Mouse (Mus musculus) embryonic facial prominence, embryonic 11.5 days (tissue): ENCODE measurements at regions not wholly inside any gene's neighbourhood (a gene's known extent, or its start where the extent isn't known, plus 50 kb on each side); places are given as distances from the start of the nearest gene placed in this dataset.
A peak's percentile ranks its signal among the peaks of the same experiment; 100 is the strongest.

Experiments
- ATAC-seq: fragments of 200-750 bp; cut with Nextera tagmentation; replicated peaks from 2 replicates; pipeline ENCODE4 v1.8.0; 2017; ENCODE audit warnings: low read depth; ENCODE audit not compliant: insufficient number of reproducible peaks, low FRiP score, low TSS enrichment
- DNase-seq: peaks from one replicate; pipeline ENCODE4 v3.0.0-alpha.2; 2015; ENCODE audit warnings: low spot score
- H3K27ac ChIP-seq: fragments of 300-500 bp; sonication (generic); replicated peaks from 2 replicates; pipeline ENCODE4 v1.5.1; 2014; ENCODE audit warnings: mild to moderate bottlenecking, low read depth, low read length, control low read depth
- H3K27me3 ChIP-seq: fragments of 300-500 bp; sonication (generic); 2 replicates; pipeline ENCODE4 v1.6.1; 2014; ENCODE audit warnings: mild to moderate bottlenecking, low read length, moderate library complexity, mixed read lengths; ENCODE audit not compliant: control insufficient read depth, insufficient read depth
- H3K36me3 ChIP-seq: fragments of 300-500 bp; sonication (generic); replicated peaks from 2 replicates; pipeline ENCODE4 v1.6.1; 2014; ENCODE audit warnings: low read depth, mild to moderate bottlenecking, low read length, moderate library complexity, mixed read lengths; ENCODE audit not compliant: control insufficient read depth, insufficient read depth
- H3K4me1 ChIP-seq: fragments of 300-500 bp; sonication (generic); 2 replicates; pipeline ENCODE4 v1.6.1; 2014; ENCODE audit warnings: low read length, mixed read lengths; ENCODE audit not compliant: control insufficient read depth, insufficient read depth
- H3K4me2 ChIP-seq: fragments of 300-500 bp; sonication (generic); 2 replicates; pipeline ENCODE4 v1.6.1; 2014; ENCODE audit warnings: low read depth, mild to moderate bottlenecking, control low read depth, low read length, moderate library complexity
- H3K4me3 ChIP-seq: fragments of 300-500 bp; sonication (generic); 2 replicates; pipeline ENCODE4 v1.5.1; 2014; ENCODE audit warnings: low read depth, low read length, control low read depth
- H3K9ac ChIP-seq: fragments of 300-500 bp; sonication (generic); replicated peaks from 2 replicates; pipeline ENCODE4 v1.6.1; 2014; ENCODE audit warnings: mild to moderate bottlenecking, control low read depth, low read length
- H3K9me3 ChIP-seq: fragments of 300-500 bp; sonication (generic); replicated peaks from 2 replicates; pipeline ENCODE4 v1.6.1; 2016; ENCODE audit warnings: mild to moderate bottlenecking, low read length, inconsistent platforms, mixed read lengths; ENCODE audit not compliant: control insufficient read depth
- WGBS: fragments of 180-500 bp; shearing (Covaris S2); extraction: QIAGEN DNeasy Blood & Tissue Kit; methylation state at CpG from one replicate; pipeline ENCODE4 v1.1.7; 2014; 5-methylcytosine and 5-hydroxymethylcytosine counted together

DNA sequence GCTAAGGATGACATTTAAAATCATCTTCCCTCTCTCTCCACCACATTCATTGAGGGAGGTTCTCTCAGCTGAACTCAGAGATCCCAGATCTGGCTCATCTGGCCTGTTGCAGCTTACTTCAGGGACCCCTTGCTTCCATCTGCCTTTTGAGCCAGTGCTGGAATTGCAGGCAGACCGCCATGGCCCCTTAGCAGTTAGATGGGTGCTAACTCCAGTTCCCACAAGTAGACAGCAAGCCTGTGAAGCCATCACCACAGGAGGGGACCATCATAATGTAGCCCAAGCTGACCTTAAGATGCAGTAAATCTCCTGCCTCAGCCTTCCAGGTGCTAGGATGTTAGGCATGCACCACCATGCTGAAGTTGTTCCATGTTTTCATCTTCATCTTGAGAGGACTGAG, 221.7 kb upstream of the Mphosph6 start:
- no peak for DNase-seq
- no peaks in the 10 kb centered on the region for H3K27me3 ChIP-seq
- no peak overlapping the region for H3K4me2 ChIP-seq
- H3K9ac ChIP-seq = no peak overlapping the region
- no peak overlapping the region for H3K27ac ChIP-seq
- no peak overlapping the region for H3K4me3 ChIP-seq
- no peak for ATAC-seq
- no peaks in the 10 kb centered on the region for H3K4me1 ChIP-seq
- WGBS = 90% methylated on average over 1 of the region's 1 CpGs
- H3K9me3 ChIP-seq = no peaks in the 10 kb centered on the region
- H3K36me3 ChIP-seq = no peaks in the 10 kb centered on the region

GRCm38 (mm10) chr8:118021978-118022377, 220.2 kb upstream of the Mphosph6 start:
- H3K36me3 ChIP-seq = no peaks in the 10 kb centered on the region
- H3K4me3 ChIP-seq = no peak overlapping the region
- no peaks in the 10 kb centered on the region for H3K9me3 ChIP-seq
- 62% methylated on average over 3 of the region's 3 CpGs for WGBS
- ATAC-seq (no peak), DNase-seq (no peak)
- H3K4me2 ChIP-seq = no peak overlapping the region
- no peak overlapping the region for H3K27ac ChIP-seq
- H3K4me1 ChIP-seq = no peaks in the 10 kb centered on the region; the same call in 1 of the 2 replicates
- H3K9ac ChIP-seq = no peak overlapping the region
- H3K27me3 ChIP-seq = no peaks in the 10 kb centered on the region

DNA sequence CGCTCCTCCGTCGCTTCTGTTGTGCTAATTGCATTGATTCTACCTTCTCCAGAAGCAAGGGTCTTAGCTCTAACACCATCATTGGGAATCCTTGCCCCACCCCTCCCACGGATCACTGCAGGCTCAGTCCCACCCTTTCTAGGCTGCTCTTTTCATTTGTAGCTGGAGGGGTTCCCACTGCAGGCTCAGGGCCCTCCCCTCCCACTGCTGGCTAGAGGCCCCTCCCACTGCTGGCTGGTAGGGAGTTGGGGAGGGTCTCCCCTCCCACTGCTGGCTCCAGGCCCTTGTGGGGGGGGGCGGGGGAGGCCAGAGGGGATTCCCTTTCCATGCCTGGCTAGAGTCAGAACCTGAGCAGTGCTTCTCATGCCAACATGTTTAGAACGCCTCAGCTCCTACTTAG, 215.5 kb upstream of the Mphosph6 start:
- Histone ChIP-seq H3K27me3 (no peaks in the 10 kb centered on the region), H3K27ac (no peak overlapping the region)

DNA sequence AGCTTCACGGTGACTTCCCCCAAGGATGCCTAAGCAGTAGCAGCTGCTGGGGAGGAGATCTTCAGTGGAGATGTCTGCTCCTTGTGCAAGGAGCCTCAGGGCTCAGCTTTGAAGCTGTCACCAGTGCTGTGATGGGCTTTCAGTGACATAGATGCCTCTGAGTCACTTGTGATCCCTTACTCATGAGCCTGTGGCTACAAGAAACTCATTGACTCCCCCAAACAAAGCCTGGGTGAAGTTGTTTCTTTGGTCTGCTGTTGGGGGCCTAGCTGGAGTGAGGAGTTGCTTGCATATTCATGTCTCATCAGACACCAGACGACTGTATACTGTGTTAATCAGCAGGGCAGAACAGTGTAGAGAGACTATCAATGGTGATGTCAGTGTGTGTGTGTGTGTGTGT, 203.4 kb upstream of the Mphosph6 start:
- H3K27ac ChIP-seq = no peak overlapping the region
- H3K9me3 ChIP-seq = no peaks in the 10 kb centered on the region
- no peaks in the 10 kb centered on the region for H3K27me3 ChIP-seq
- H3K9ac ChIP-seq = no peak overlapping the region
- H3K36me3 ChIP-seq = no peaks in the 10 kb centered on the region
- no peak for DNase-seq
- WGBS = 30% methylated on average over 2 of the region's 2 CpGs
- H3K4me3 ChIP-seq = no peak overlapping the region
- H3K4me1 ChIP-seq = no peaks in the 10 kb centered on the region
- no peak overlapping the region for H3K4me2 ChIP-seq
- ATAC-seq = no peak

More for the DNA sequence above, 215.5 kb upstream of the Mphosph6 start:
- Histone ChIP-seq H3K4me2 (no peak overlapping the region), H3K9ac (no peak overlapping the region), H3K4me3 (no peak overlapping the region), H3K36me3 (no peaks in the 10 kb centered on the region), H3K9me3 (no peaks in the 10 kb centered on the region), H3K4me1 (no peaks in the 10 kb centered on the region; the same call in 1 of the 2 replicates)
- WGBS = 31% methylated on average over 6 of the region's 6 CpGs
- no peak for ATAC-seq
- DNase-seq = no peak

- no peaks in the 10 kb centered on the region for H3K4me1 ChIP-seq
- H3K27me3 ChIP-seq = no peaks in the 10 kb centered on the region
- no peak overlapping the region for H3K27ac ChIP-seq
- H3K36me3 ChIP-seq = no peaks in the 10 kb centered on the region
- H3K9ac ChIP-seq = no peak overlapping the region
- no peak overlapping the region for H3K4me2 ChIP-seq
- DNase-seq (peak; percentile 56), ATAC-seq (peak; percentile 78)
- 24% methylated on average over 7 of the region's 7 CpGs for WGBS
- no peak overlapping the region for H3K4me3 ChIP-seq
- H3K9me3 ChIP-seq = no peaks in the 10 kb centered on the region
These were observed 202.7 kb upstream of the Mphosph6 start for GRCm38 (mm10) chr8:118004391-118004851.

DNA sequence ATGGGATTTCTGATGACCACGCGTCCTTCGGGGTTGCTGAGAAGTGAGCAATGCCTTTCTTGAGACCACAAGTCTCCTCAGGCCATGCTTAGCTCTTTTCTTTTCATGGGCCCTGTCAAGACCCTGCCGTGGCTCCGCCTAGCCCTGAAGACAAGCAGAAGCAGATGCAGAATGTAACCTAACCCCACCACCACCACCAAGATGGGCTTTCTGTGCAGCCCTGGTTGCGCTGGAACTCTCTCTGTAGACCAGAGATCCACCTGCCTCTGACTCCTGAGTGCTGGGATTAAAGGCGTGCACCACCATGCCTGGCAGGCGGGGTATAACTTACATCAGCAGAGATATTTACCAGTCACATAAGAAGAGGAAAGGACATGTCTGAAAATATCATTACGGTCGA, 199.4 kb upstream of the Mphosph6 start:
- H3K27ac ChIP-seq = no peak overlapping the region
- WGBS = 84% methylated on average over 10 of the region's 10 CpGs
- ATAC-seq = no peak
- no peaks in the 10 kb centered on the region for H3K36me3 ChIP-seq
- H3K4me2 ChIP-seq = no peak overlapping the region
- H3K27me3 ChIP-seq = no peaks in the 10 kb centered on the region
- no peaks in the 10 kb centered on the region for H3K4me1 ChIP-seq
- H3K9me3 ChIP-seq = no peaks in the 10 kb centered on the region
- no peak for DNase-seq
- H3K9ac ChIP-seq = no peak overlapping the region
- H3K4me3 ChIP-seq = no peak overlapping the region

DNA sequence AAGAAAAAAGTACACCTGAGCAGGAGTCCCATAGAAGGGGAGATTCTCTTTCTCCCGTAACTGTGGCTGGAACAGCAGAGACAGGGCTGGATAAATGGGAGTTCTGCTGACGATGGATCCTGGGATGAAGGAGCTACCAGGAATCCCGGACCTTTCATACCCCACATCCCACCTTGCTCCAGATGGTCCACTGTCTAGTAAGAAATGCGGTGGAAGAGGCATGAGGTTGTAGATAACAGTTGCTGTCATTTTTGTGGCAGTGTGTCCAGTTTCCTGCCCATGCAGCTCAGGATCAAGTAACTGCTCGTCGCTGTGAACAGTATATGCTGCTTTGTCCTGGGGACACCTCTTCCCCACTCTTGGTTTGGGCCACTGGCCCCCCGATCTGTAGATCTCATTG, 190.1 kb upstream of the Mphosph6 start:
- 90% methylated on average over 7 of the region's 7 CpGs for WGBS
- no peak for DNase-seq

GRCm38 (mm10) chr8:117988781-117989180, 187.0 kb upstream of the Mphosph6 start:
- Histone ChIP-seq H3K9ac (no peak overlapping the region), H3K9me3 (no peaks in the 10 kb centered on the region), H3K4me2 (no peak overlapping the region), H3K4me1 (no peaks in the 10 kb centered on the region), H3K36me3 (no peaks in the 10 kb centered on the region), H3K27me3 (no peaks in the 10 kb centered on the region), H3K27ac (no peak overlapping the region), H3K4me3 (no peak overlapping the region)
- 68% methylated on average over 5 of the region's 5 CpGs for WGBS
- ATAC-seq = no peak
- no peak for DNase-seq

More for the DNA sequence above, 190.1 kb upstream of the Mphosph6 start:
- Histone ChIP-seq H3K4me2 (no peak overlapping the region), H3K9me3 (no peaks in the 10 kb centered on the region), H3K9ac (no peak overlapping the region), H3K4me3 (no peak overlapping the region), H3K36me3 (no peaks in the 10 kb centered on the region), H3K4me1 (no peaks in the 10 kb centered on the region), H3K27me3 (no peaks in the 10 kb centered on the region), H3K27ac (no peak overlapping the region)
- ATAC-seq = no peak
